Mouse (Mus musculus) mesoderm, embryonic 11.5 days (tissue): ENCODE data around the gene Prkg2.

Source experiments
- DNase-seq: peaks from one replicate; pipeline ENCODE4 v3.0.0-alpha.2; 2012; ENCODE audit warnings: low read depth, low spot score

Prkg2 gene

GRCm38 (mm10) chr5:98900926-98901325 lies 136.2 kb downstream of the Prkg2 start:
- no peak for DNase-seq

- no peak for DNase-seq
Observed at GRCm38 (mm10) chr5:98897946-98898345, 139.2 kb downstream of the Prkg2 start.

- DNase-seq: no peak
Observed at GRCm38 (mm10) chr5:98894281-98894680, 142.9 kb downstream of the Prkg2 start.

- no peak for DNase-seq
Observed at GRCm38 (mm10) chr5:98890544-98891050, 146.6 kb downstream of the Prkg2 start.

- DNase-seq: no peak
Observed at GRCm38 (mm10) chr5:98882096-98882495, 155.1 kb downstream of the Prkg2 start.
